Mouse (Mus musculus) kidney, adult 8-10 months (tissue): ENCODE measurements around the gene Arpc1a.
"Not testable (repeated sequence)": the region's sequence is repeated elsewhere in the genome, so short reads cannot be mapped to it uniquely, and the experiment has no call there.

Experiments used
- DNase-seq, 2 experiments: peaks; one replicate each; pipeline ENCODE4 v3.0.0; 2022

The Arpc1a gene

DNA sequence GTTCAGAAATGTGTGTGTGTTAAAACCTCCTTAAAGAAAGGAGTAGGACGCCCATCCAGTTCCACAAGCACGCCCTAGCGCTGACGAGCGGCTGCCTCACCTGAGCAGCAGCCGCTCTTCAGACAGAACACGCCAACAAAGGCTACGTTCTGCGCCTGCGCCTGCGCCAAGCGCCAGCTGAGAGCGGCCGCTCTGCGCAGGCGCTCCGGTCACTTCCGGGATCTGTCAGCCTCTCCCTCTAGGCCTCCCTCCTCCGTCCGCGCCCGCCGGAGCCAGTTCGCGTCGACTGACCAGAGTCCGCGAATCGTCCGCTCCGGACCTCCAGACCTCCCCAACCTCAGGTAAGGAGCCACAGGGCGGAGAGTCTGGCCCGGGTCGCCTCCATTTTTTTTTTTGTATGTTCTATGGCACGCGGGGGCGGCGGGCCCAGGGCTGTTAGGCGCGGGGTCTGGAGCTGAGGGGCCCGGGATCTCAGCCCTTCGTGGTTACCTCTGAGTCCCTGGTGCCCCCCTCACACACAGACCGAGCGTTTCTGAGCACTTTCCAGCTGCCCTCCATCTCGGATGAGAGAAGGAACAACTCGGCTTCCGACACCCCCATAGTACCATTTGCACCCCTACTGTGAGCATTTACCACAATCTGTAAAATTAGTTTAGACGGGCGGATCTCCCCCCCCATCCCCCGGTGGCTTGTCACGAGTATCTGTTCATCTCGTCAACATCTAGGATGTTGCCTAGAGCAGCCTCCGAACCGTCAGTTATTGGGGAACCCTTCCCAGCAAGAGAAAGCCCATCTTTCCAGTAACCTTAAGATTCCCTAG lies at the start of gene Arpc1a, which contains the start of gene Kpna7:
Gene Arpc1a, plus strand, starts transcription at position 199 of the 820 bp plus-strand sequence.
Gene Kpna7, minus strand, starts transcription at position 399 of the 820 bp plus-strand sequence.
- DNase-seq = peak; percentile 93

- DNase-seq = no peak
Measured at GRCm38 (mm10) chr5:145041628-145042027, 42.0 kb upstream of the Arpc1a start.

- DNase-seq = not testable (repeated sequence)
Measured at GRCm38 (mm10) chr5:145042690-145043089, 40.9 kb upstream of the Arpc1a start, which contains the start of gene 1700018F24Rik. TSS of gene 1700018F24Rik (plus strand) at chr5:145042990.

DNA sequence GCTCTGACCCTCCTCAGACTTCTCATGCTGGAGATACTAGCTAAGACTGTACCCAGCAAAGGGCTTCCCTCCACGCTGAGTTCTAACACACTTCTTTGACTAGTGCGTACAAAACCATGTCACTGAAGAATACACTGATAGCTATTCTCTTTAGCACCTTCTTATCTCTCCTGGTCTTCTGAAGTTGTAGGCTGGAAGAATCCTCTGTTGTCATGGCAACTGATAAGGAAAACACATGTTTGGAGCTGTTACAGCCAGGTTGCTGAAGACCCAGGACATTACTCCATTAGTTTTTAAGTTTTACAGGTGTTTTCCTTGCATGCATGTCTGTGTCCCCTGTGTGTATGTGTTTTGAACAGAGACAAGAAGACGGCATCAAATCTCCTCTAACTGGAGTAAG lies 29.4 kb upstream of the Arpc1a start:
- not testable (repeated sequence) for DNase-seq

GRCm38 (mm10) chr5:145057907-145058306 lies 25.7 kb upstream of the Arpc1a start:
- DNase-seq = no peak

GRCm38 (mm10) chr5:145058722-145059121 lies 24.9 kb upstream of the Arpc1a start:
- no peak for DNase-seq

- no peak for DNase-seq
Measured at GRCm38 (mm10) chr5:145059524-145059923, 24.1 kb upstream of the Arpc1a start.

GRCm38 (mm10) chr5:145064765-145065340 lies 18.8 kb upstream of the Arpc1a start:
- no peak for DNase-seq

GRCm38 (mm10) chr5:145068863-145069262 lies 14.8 kb upstream of the Arpc1a start:
- no peak for DNase-seq

DNA sequence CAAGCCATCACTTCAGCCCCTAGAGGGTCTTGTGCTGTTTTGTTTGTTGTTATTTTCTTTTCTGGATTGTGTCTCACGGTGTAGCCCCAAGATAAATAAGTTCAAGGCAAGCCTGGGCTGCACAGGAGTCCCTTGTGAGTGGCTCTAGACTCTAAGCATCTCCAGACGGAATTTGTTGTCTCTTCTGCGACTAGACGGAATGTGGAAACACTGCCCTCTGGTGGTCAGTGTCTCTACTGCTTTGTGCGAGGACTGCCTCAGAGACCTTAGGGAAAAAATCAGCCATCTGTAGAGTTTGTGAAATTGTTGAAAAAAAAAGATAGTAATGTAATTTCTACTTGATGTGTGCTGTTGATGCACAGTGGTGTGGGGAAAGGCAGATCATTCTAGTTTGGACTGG lies 13.9 kb upstream of the Arpc1a start:
- peak; percentile 34 to 67 for DNase-seq

GRCm38 (mm10) chr5:145071342-145071741 lies 12.3 kb upstream of the Arpc1a start:
- no peak for DNase-seq

GRCm38 (mm10) chr5:145075081-145075480 lies 8.5 kb upstream of the Arpc1a start:
- no peak for DNase-seq

- DNase-seq = no peak
Measured at GRCm38 (mm10) chr5:145081866-145082613, 1.6 kb upstream of the Arpc1a start.

DNA sequence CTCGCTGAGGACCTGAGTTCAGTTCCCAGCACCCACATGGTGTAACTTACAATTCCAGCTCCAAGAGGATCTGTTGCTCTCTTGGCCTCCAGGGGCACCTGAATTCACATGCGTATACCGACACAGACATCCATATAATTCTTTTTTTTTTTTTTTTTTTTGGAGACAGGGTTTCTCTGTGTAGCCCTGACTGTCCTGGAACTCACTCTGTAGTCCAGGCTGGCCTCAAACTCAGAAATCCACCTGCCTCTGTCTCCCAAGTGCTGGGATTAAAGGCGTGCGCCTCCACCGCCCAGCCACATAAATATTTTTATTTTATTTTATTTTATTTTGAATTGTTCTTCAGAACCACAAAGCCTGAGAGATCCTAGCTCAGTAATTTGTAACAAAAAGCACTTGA lies 429 bp upstream of the Arpc1a start:
- DNase-seq = not testable (repeated sequence)

- no peak for DNase-seq
Measured at GRCm38 (mm10) chr5:145084822-145085221, 1.2 kb downstream of the Arpc1a start.

GRCm38 (mm10) chr5:145088186-145088585 lies 4.6 kb downstream of the Arpc1a start:
- no peak for DNase-seq

GRCm38 (mm10) chr5:145089878-145090277 lies 6.2 kb downstream of the Arpc1a start:
- no peak for DNase-seq

- no peak for DNase-seq
Measured at GRCm38 (mm10) chr5:145096195-145096594, 12.6 kb downstream of the Arpc1a start.

- DNase-seq = no peak
Measured at GRCm38 (mm10) chr5:145098340-145098821, 14.8 kb downstream of the Arpc1a start.

DNA sequence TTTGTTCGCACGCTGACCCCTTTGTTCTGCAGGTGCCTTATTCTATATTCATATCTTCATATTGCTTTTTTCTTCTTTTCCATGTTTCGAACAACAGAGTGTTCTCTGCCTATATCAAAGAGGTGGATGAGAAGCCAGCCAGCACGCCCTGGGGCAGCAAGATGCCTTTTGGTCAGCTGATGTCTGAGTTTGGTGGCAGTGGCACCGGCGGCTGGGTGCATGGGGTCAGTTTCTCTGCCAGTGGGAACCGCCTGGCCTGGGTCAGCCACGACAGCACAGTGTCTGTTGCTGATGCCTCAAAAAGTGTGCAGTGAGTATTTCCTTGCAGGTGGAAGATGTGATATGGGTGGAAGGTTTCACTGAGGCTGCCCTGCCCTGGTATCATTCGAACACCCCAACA lies 17.3 kb downstream of the Arpc1a start:
- no peak for DNase-seq

DNA sequence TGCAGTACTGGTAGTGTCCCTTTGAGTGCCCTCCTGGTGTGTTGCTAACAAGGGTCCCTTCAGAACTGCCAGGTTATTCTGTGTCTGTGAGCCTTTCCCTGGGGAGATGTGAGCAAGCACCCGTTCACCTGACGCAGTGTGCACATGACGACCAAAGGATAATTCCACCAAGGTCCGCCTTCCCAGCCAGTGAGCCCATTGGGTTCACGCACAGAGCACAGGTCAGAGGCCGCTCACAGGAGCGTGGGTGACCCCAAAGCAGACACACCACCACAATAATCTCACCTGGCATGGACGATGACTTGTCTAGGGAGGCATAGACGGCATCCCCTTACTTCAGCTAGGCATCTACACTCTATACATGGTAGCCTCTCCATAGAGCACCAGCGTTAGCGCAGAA lies 17.8 kb downstream of the Arpc1a start:
- DNase-seq = not testable (repeated sequence)

DNA sequence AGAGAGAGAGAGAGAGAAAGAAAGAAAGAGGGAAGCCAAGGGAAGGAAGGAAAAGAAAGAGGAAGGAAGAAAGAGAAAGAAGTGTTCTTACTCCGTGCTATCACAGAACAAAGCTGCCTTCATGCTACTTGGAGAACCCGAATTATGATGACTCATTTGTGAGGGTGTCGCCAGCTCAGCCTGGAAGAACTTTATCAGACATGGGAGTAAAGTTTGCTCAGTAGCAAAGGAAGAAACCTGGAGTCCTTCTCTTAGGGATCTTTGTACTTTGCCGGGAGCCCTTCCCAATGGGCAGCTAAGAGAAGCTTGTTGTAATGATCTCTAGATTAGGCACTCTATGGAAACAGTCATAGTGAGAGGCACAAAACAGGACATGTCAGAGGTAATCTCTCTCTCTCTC lies 19.1 kb downstream of the Arpc1a start:
- DNase-seq = no peak

DNA sequence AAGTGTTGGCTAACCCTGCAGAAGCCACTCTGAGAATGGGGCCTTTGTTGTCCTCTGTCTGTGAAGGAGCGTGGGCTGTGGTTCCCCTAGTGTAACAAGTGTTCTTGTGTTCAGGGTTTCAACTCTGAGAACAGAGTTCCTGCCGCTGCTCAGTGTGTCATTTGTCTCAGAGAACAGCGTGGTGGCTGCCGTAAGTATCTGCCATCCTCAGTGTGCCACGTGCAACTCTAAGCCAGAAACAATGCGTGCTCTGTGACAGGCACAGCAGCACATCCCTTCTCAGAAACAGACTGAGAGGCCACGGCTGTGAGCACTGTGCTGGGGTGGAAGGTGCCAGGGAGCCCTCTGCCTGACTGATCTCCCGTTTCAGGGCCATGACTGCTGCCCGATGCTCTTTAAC lies 20.7 kb downstream of the Arpc1a start:
- DNase-seq = no peak
